Mouse (Mus musculus): Measurements from ENCODE around the gene Ly6g6d.

GRCm38 (mm10) chr17:35060071-35060470 is 17.8 kb downstream of the Ly6g6d start:
- no peak for TF ChIP-seq EP300 (IDR thresholded peaks at IDR 0.05; ENCODE audit: insufficient read depth, low read depth, low read length)
- TF ChIP-seq CTCF (IDR thresholded peaks at IDR 0.05), result no peak

All from heart, adult 2 months (tissue).